Mouse (Mus musculus): ENCODE results near the gene Rab11fip3.

DNA sequence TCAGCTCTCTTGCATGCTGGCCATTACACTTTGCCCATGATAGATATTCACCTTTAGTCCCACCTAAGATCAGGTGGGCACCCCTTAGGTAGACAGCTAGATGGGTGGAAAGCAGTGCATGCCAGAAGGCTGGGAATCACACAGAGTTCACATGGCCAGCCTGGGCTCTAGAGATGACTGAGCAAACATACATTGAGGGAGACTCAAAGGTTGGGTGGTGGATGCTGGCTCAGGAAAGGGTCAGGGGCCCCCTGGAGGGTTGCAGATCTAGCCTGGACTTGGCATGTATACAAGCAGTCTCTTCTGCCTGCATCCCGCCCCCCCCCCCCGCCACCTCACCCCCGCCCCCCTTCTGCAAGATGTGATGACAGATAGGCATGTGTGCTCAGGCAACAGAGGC is 118.6 kb downstream of the Rab11fip3 start:
- TF ChIP-seq CTCF (IDR thresholded peaks at IDR 0.05; ENCODE audit: low read depth) (no peak), EP300 (IDR thresholded peaks at IDR 0.05; ENCODE audit: low read depth) (no peak)
